Mouse (Mus musculus) heart, embryonic 10.5 days (tissue): ENCODE measurements at regions not wholly inside any gene's neighbourhood (a gene's known extent, or its start where the extent isn't known, plus 50 kb on each side); places are given as distances from the start of the nearest gene placed in this dataset.

Source experiments
- DNase-seq: peaks from one replicate; pipeline ENCODE4 v3.0.0-alpha.2; 2017; ENCODE audit warnings: low spot score
- H3K27ac ChIP-seq: fragments of 300-500 bp; sonication (generic); 2 replicates; pipeline ENCODE4 v1.5.1; 2016; ENCODE audit warnings: mild to moderate bottlenecking
- H3K27me3 ChIP-seq: fragments of 300-500 bp; sonication (generic); 2 replicates; pipeline ENCODE4 v1.6.1; 2016; ENCODE audit warnings: mild to moderate bottlenecking; ENCODE audit not compliant: poor library complexity, insufficient read depth, severe bottlenecking
- H3K36me3 ChIP-seq: fragments of 300-500 bp; sonication (generic); 2 replicates; pipeline ENCODE4 v1.6.1; 2016; ENCODE audit warnings: mild to moderate bottlenecking, moderate library complexity
- H3K4me1 ChIP-seq: fragments of 300-500 bp; sonication (generic); 2 replicates; pipeline ENCODE4 v1.6.1; 2016; ENCODE audit warnings: mild to moderate bottlenecking
- H3K4me3 ChIP-seq: fragments of 300-500 bp; sonication (generic); 2 replicates; pipeline ENCODE4 v1.5.1; 2016; ENCODE audit warnings: mild to moderate bottlenecking, moderate library complexity
- H3K9me3 ChIP-seq: fragments of 300-500 bp; sonication (generic); 2 replicates; pipeline ENCODE4 v1.6.1; 2016; ENCODE audit warnings: mild to moderate bottlenecking, moderate library complexity
- WGBS: fragments of 180-500 bp; shearing (Covaris S2); methylation state at CpG from one replicate; pipeline ENCODE4 v1.1.7; 2016; 5-methylcytosine and 5-hydroxymethylcytosine counted together

DNA sequence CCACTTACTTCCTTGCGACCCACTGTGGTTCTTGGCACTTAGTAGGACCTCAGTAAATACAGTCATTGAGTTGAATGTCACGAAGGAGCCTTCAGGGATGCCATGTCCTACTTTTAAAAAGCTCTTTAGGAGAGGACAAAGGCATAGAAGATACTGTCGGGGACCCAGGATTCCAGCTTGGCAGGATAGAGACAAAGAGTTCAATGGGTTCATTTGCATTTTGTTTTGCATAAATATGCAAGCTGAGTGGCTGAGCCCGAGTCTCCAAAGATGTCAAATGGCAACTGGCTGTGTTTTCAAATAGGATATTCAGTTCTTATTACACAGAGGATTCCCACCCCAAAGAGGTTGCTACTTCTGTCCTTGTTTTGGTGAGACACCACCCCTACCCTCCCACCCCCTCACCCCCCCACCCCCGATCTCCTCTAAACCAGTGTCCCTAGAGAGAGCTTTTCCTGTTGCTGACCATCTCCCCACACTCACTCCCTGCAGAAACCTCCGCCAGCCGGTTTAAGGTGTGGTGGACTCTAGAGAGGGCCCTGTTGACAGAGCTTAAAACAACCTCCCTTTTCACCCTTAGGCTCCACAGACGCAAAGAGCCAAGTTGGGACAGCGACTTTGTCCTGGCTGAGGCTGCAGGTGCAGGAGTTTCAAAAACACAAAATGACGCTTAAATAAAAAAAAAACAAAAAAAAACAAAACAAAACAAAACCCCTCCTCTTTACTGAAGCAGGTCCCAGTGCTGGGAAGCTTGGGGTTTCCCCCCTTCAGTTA, 57.9 kb downstream of the Sox9 start:
- Histone ChIP-seq H3K27ac (no peak overlapping the region), H3K36me3 (no peaks in the 10 kb centered on the region), H3K4me3 (peak overlapping the region; percentile 48), H3K9me3 (no peaks in the 10 kb centered on the region), H3K4me1 (no peaks in the 10 kb centered on the region), H3K27me3 (peaks cover 19% of the 10 kb centered on the region; the same call in 1 of the 2 replicates)
- no peak for DNase-seq
- 15% methylated on average over 10 of the region's 10 CpGs for WGBS

DNA sequence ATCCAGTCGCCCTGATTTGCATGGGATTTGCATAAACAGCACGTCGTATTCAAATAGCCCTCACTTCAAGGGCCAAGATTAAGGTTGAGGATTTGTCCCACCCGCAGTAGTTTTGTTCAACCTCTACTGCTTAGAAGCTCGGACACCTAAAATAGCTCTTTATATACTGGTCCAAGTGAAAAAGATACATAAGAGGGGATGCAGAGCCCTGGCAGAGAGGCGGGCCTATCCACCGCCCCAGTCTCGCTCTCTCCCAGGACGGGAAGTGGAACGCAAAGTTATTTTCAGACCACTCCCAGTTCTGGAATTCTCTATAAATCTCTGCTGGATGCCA, 58.4 kb downstream of the Sox9 start:
- DNase-seq, result no peak
- Histone ChIP-seq H3K4me3 (peak overlapping the region; percentile 48), H3K9me3 (no peaks in the 10 kb centered on the region), H3K36me3 (no peaks in the 10 kb centered on the region), H3K27ac (no peak overlapping the region), H3K27me3 (peaks cover 17% of the 10 kb centered on the region; the same call in 1 of the 2 replicates), H3K4me1 (no peaks in the 10 kb centered on the region)
- WGBS, result 4% methylated on average over 10 of the region's 10 CpGs

DNA sequence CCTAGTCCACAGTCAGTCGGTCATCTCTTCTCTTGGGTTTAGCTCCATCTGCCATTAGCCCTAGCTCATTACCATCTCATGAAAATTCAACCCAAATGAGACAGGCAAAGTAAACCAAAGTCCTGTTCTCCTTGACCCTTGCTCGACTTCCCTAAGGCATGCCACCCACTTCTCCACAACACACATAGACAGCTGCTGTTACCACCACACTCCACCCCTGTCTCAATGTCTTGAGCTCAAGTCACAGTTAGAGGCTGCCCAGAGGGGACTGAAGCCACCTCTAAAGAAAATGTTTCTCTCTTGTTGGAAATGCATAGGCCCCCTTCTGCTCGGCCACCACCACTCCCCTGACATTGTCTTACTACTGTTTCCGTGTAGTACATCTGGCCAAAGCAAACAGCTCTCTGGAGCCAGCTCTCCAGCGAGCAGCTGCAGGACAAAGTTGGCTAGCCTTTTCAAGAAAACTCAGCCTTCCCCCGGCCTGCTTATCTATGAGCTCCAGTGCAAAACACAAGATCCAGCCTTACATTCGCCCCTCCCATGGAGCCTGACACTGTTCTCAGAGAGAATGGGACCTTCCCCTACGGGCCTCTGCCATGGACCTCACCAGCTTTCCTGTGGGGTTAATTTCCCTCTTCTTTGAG, 62.4 kb downstream of the Sox9 start:
- DNase-seq, result no peak
- Histone ChIP-seq H3K4me1 (no peaks in the 10 kb centered on the region), H3K36me3 (no peaks in the 10 kb centered on the region), H3K9me3 (no peaks in the 10 kb centered on the region), H3K27ac (no peak overlapping the region), H3K27me3 (peaks cover 21% of the 10 kb centered on the region; the same call in 1 of the 2 replicates), H3K4me3 (no peak overlapping the region)
- 50% methylated on average over 8 of the region's 8 CpGs for WGBS

DNA sequence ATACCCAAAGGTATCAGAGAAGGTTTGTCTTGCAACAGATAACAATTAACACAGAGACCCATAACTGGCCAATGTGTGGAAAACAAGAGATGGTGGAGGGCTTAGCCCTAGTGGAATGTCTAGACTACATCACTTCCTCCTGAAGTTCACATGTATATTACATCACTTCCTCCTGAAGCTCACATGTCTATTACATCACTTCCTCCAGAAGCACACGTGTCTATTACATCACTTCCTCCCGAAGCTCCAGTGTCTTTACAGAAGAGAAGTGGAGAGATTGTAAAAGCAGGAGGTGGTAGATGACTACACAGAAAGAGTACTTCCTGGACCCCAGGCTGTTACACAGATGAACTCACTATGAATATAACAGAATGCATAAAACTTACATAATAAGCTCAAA, 65.1 kb downstream of the Sox9 start:
- H3K9me3 ChIP-seq, result no peaks in the 10 kb centered on the region
- H3K27me3 ChIP-seq, result peaks cover 25% of the 10 kb centered on the region; the same call in 1 of the 2 replicates
- no peak for DNase-seq
- 82% methylated on average over 2 of the region's 2 CpGs for WGBS
- no peak overlapping the region for H3K27ac ChIP-seq
- H3K4me3 ChIP-seq, result no peak overlapping the region
- no peaks in the 10 kb centered on the region for H3K36me3 ChIP-seq
- H3K4me1 ChIP-seq, result peaks cover 19% of the 10 kb centered on the region

DNA sequence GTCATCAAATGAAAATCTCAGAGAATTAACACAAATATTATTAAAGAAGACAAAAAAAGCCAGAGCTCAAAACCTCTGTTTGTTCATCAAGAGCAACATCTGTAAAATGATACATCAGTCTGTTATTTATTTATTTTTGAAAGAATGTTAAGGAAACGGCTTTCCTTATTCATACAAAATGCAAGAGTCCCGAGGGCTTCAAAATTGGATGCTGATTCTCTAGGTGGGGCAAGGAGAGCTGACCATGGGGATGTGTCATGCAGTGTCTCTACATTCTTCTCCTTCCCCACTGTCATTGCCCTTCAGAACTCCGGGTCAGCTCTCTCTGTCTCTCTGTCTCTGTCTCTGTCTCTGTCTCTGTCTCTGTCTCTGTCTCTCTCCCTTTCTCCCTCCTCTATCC, 65.8 kb downstream of the Sox9 start:
- H3K27me3 ChIP-seq, result peaks cover 19% of the 10 kb centered on the region; the same call in 1 of the 2 replicates

DNA sequence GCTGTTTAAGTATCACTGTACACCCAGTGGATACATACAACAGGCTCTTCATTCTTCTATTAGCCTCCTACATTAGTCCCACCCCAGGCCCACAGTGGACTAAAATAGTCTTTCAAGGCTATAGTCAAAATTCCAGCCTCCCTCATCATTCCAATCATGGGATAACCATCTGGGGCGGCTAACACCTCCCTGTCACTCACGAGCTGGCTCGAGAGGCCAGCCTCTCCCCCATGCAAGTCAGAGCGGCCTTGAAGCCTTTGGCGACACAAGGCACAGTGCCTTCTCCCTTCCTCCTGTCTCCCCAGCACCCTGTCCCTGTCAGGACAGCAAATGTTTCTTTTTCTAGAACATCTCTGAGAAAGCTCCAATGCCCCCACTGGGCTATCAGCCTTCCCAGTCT, 68.0 kb downstream of the Sox9 start:
- Histone ChIP-seq H3K27ac (no peak overlapping the region), H3K4me3 (no peak overlapping the region), H3K9me3 (no peaks in the 10 kb centered on the region), H3K4me1 (peaks cover 19% of the 10 kb centered on the region), H3K27me3 (peaks cover 23% of the 10 kb centered on the region; the same call in 1 of the 2 replicates), H3K36me3 (no peaks in the 10 kb centered on the region)
- no peak for DNase-seq
- WGBS, result 39% methylated on average over 5 of the region's 5 CpGs

More for the DNA sequence above, 65.8 kb downstream of the Sox9 start:
- no peaks in the 10 kb centered on the region for H3K36me3 ChIP-seq
- H3K4me3 ChIP-seq, result no peak overlapping the region
- no peak for DNase-seq
- H3K9me3 ChIP-seq, result no peaks in the 10 kb centered on the region
- 87% methylated on average over 3 of the region's 3 CpGs for WGBS
- no peak overlapping the region for H3K27ac ChIP-seq
- H3K4me1 ChIP-seq, result peaks cover 19% of the 10 kb centered on the region

DNA sequence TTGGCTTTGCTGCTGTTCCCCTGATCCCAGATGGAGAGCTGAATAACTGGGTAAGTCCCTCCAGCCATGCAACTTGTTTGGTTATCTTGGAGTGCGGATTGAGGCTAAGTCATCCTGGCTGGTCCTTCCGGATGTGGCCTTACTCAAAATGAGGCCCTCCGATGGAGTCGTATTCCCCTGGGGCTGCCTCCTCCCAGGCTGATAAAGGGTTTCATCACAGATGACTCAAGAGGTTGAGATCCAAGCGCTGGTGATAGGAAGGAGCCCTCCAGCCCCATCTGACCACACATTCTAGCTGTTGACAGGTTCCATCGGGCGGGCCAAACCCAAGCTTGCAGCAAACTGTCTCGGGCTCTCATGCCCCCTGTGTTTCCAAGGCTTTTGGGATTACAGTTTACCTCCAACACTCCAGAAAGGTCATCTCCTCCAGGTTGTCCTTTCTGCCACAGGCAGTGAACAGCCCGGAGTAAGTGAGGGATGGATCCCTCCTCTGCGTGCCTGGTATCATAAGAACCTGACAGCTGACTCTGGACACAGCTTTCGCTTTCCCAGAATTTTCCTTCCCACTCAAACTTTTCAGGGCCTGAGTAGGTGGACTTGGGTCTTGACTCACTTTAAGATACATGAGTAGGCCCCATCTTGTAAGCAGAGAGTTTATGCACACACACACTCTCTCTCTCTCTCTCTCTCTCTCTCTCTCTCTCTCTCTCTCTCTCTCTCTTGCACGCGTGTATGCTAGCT, 68.7 kb downstream of the Sox9 start:
- H3K4me1 ChIP-seq, result peaks cover 19% of the 10 kb centered on the region
- DNase-seq, result peak; percentile 91
- no peak overlapping the region for H3K27ac ChIP-seq
- H3K4me3 ChIP-seq, result 0 out of 2 replicates have a peak overlapping the region, but pooled peaks have one; percentile 1
- peaks cover 24% of the 10 kb centered on the region; the same call in 1 of the 2 replicates for H3K27me3 ChIP-seq
- no peaks in the 10 kb centered on the region for H3K9me3 ChIP-seq
- H3K36me3 ChIP-seq, result no peaks in the 10 kb centered on the region
- WGBS, result 32% methylated on average over 13 of the region's 13 CpGs

DNA sequence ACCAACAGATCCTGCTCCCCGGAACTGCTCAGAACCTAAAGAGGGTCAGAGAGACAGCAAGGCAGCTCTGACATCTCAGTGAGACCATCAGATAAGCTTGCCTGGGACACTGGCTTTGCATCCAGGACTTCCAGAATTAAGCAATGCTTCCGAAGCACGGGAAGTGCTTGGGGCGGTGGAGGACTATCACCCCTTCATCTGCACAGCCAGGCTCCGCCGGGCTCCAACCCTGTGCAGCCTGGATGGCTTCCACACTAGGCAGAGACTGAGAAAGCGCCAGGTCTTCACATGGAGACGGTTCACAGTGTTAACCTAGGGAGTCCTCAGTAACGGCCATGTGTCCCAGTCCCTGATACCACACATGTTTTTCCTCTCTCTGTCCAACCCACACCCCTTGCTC, 69.3 kb downstream of the Sox9 start:
- no peak overlapping the region for H3K27ac ChIP-seq
- DNase-seq, result no peak
- H3K27me3 ChIP-seq, result peaks cover 24% of the 10 kb centered on the region; the same call in 1 of the 2 replicates
- H3K4me3 ChIP-seq, result no peak overlapping the region
- 51% methylated on average over 9 of the region's 9 CpGs for WGBS
- H3K9me3 ChIP-seq, result no peaks in the 10 kb centered on the region
- no peaks in the 10 kb centered on the region for H3K36me3 ChIP-seq
- peaks cover 19% of the 10 kb centered on the region for H3K4me1 ChIP-seq

DNA sequence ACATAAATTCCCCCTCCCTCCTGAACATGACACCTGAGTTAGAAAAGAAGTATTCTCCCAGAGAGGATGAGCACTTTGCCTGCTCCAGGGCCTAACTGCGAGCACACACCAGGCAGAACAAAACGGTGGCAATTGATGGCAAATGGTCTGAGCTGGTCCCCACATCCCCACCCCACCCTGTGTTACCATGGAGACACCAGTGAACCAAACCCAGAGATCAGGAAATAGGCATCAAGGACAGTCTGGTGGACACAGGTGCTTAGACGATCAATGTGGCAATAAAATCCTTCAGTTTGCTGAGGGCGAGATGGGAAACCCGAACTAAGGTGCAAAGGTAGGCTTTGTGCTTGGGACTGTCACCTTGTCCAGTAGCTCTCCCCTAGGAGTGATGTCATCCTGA, 74.0 kb downstream of the Sox9 start:
- Histone ChIP-seq H3K9me3 (no peaks in the 10 kb centered on the region), H3K36me3 (no peaks in the 10 kb centered on the region), H3K4me1 (peaks cover 6% of the 10 kb centered on the region; the same call in 1 of the 2 replicates), H3K27me3 (peaks cover 30% of the 10 kb centered on the region), H3K27ac (no peak overlapping the region), H3K4me3 (no peak overlapping the region)
- 82% methylated on average over 5 of the region's 5 CpGs for WGBS
- no peak for DNase-seq

DNA sequence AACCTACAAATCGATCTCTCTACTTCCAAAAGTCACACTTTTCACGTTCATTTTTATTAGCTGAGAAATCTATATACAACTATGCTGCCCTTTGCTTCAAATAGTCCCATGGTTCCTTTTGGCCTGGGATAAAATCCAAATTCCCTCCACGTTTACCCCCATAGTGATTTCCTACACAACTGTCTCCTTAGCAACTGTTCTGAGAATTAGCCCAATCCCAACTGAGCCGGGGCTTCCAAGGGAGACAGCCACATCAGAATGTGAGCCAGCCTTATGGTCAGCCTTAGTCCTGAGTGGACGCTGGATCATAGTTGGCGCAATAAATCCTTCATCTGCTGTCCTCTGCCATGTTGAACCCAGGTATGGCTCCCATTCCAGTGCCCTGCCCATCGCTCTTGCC, 77.3 kb downstream of the Sox9 start:
- WGBS, result 84% methylated on average over 7 of the region's 7 CpGs

DNA sequence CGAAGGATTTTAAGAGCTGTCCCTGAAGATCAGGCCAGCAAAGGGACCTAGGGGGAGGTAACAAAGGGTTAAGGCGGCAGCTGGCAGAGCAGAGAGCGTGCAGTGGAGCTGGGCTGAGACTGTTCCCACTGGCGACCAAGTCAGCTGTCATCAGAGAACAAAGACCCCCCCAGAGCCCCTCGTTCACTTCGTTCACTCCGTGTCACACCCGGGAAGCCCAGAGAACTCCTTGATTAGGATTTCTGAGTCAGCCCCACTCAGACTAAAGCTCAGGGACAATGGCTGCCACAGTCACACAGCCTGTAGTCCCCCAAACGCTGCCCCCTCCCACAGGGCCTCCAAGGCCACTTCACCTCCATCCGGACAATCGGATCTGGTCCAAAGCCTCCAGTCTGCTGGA, 78.8 kb downstream of the Sox9 start:
- 33% methylated on average over 11 of the region's 11 CpGs for WGBS
- Histone ChIP-seq H3K36me3 (no peaks in the 10 kb centered on the region), H3K27me3 (peaks cover 35% of the 10 kb centered on the region), H3K27ac (no peak overlapping the region), H3K4me3 (no peak overlapping the region), H3K9me3 (no peaks in the 10 kb centered on the region), H3K4me1 (no peaks in the 10 kb centered on the region)
- DNase-seq, result no peak

More for the DNA sequence above, 77.3 kb downstream of the Sox9 start:
- DNase-seq, result no peak
- peaks cover 37% of the 10 kb centered on the region for H3K27me3 ChIP-seq
- H3K4me1 ChIP-seq, result no peaks in the 10 kb centered on the region
- no peak overlapping the region for H3K27ac ChIP-seq
- H3K9me3 ChIP-seq, result no peaks in the 10 kb centered on the region
- no peaks in the 10 kb centered on the region for H3K36me3 ChIP-seq
- no peak overlapping the region for H3K4me3 ChIP-seq

DNA sequence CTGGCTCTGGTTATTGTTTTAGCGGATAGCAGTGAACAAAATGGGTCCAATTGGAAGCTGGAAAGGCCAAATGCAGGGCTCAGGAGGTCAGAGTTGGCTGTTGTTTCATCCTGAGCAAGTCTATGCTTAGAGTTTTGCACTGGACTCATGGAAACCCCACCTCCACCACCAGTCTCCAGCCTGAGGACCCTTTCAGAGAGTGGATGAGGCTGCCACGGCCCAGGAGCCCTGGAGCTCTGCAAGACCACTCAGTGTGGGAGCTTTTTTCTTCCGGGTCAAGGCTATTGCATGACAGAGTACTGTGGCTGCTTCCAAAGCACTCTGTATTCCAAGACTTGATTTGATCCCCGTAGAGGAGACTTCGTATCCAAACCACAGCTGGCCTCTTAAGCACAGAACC, 79.2 kb downstream of the Sox9 start:
- H3K27ac ChIP-seq, result no peak overlapping the region
- H3K4me3 ChIP-seq, result no peak overlapping the region
- no peaks in the 10 kb centered on the region for H3K9me3 ChIP-seq
- WGBS, result 73% methylated on average over 5 of the region's 5 CpGs
- no peak for DNase-seq
- H3K4me1 ChIP-seq, result no peaks in the 10 kb centered on the region
- peaks cover 40% of the 10 kb centered on the region for H3K27me3 ChIP-seq
- H3K36me3 ChIP-seq, result no peaks in the 10 kb centered on the region

DNA sequence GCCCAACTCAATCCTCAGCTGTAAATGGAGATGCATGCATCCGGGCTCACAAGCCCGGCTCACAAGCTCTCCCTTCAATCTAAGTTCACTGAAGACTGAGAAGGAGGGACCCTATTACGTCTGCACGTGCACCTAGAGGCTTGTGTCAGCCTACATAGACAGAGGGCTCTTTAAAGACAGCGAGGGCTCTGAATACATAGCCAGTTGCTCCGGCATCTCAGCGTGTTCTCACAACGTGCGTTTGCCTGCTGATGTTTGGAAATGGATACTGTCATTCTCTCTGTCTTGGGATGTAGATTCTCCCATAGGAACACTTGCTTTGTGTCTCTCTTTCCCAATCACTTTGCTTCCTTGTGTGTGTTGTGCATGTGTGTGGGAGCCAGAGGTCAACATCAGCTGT, 83.8 kb downstream of the Sox9 start:
- DNase-seq, result no peak
- 87% methylated on average over 9 of the region's 9 CpGs for WGBS
- Histone ChIP-seq H3K9me3 (no peaks in the 10 kb centered on the region), H3K4me1 (peaks cover 13% of the 10 kb centered on the region), H3K36me3 (no peaks in the 10 kb centered on the region), H3K27ac (no peak overlapping the region), H3K4me3 (no peak overlapping the region), H3K27me3 (peaks cover 67% of the 10 kb centered on the region)
